Mouse (Mus musculus): ENCODE data around the gene Kcnn1.

DNA sequence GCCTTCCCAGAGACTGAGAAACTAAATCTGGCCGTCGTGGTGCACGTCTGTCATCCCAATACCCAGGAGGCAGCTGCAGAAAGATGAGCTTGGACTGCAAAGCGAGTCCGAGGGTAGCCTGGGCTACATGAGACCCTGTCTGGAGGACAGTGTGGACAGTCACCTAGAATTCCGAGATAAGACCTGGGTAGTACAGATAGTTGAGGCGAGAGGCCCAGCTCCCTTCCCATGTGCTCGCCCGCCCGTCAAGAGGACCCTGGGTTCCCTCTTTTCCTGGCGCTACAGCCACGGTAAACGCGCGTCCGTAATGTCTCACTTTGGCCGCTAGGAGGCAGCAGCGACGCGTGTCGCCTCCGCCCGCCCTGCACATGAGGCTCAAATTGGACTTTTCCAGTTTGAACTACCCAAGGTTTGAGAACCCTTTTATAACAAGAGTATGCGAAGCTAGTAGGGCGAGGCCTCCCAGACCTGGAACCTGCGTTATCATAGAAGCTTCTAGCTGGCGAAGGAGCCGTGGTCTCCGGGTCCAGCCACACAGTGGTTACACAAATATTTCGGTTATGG is 41.6 kb downstream of the Kcnn1 start:
- peak; percentile 94 for TF ChIP-seq CTCF (IDR thresholded peaks at IDR 0.05; ENCODE audit: low read depth, low read length)
- no peak for TF ChIP-seq GATA1 (IDR thresholded peaks at IDR 0.05; ENCODE audit: borderline replicate concordance, low read length)
- TF ChIP-seq TAL1 (conservative IDR thresholded peaks at IDR 0.05; ENCODE audit: low read depth, low read length), result no peak
- TF ChIP-seq GATA2 (IDR thresholded peaks at IDR 0.05; ENCODE audit: borderline replicate concordance, low read depth, low read length), result no peak
